Mouse (Mus musculus): Measurements from ENCODE around the gene Cep250.
A peak's percentile ranks its signal among the peaks of the same experiment; 100 is the strongest.

The Cep250 gene

GRCm38 (mm10) chr2:155962991-155963390, 6.7 kb downstream of the Cep250 start:
- DNase-seq (ENCODE audit: low spot score in 2 of 2) = no peak

- DNase-seq (ENCODE audit: low spot score in 2 of 2) = no peak
These were observed 17.1 kb downstream of the Cep250 start for GRCm38 (mm10) chr2:155973348-155973747.

GRCm38 (mm10) chr2:155974087-155974731, 18.0 kb downstream of the Cep250 start:
- no peak for DNase-seq (ENCODE audit: low spot score in 2 of 2)

- no peak for DNase-seq (ENCODE audit: low spot score in 2 of 2)
These were observed 23.2 kb downstream of the Cep250 start for GRCm38 (mm10) chr2:155979328-155979991.

GRCm38 (mm10) chr2:155985776-155986175, 29.5 kb downstream of the Cep250 start:
- no peak for DNase-seq (ENCODE audit: low spot score in 2 of 2)

- DNase-seq (ENCODE audit: low spot score in 2 of 2) = no peak
These were observed 30.9 kb downstream of the Cep250 start for GRCm38 (mm10) chr2:155987131-155987530.

- DNase-seq (ENCODE audit: low spot score in 2 of 2) = no peak
These were observed 32.8 kb downstream of the Cep250 start for GRCm38 (mm10) chr2:155989085-155989484.

GRCm38 (mm10) chr2:155991151-155991550, 34.9 kb downstream of the Cep250 start:
- DNase-seq (ENCODE audit: low spot score in 2 of 2) = no peak

- DNase-seq (ENCODE audit: low spot score in 2 of 2) = peak; percentile 42 to 52
These were observed 35.6 kb downstream of the Cep250 start for GRCm38 (mm10) chr2:155991863-155992321.

- no peak for DNase-seq (ENCODE audit: low spot score in 2 of 2)
These were observed 49.1 kb downstream of the Cep250 start for GRCm38 (mm10) chr2:156005393-156005792.

GRCm38 (mm10) chr2:156007888-156008532, 51.8 kb downstream of the Cep250 start, which contains the start of the genes 6430550D23Rik and Ergic3:
6430550D23Rik (minus strand) TSS chr2:156007977.
Ergic3 (plus strand) TSS chr2:156008045.
- peak; percentile 94 to 96 for DNase-seq (ENCODE audit: low spot score in 2 of 2)

GRCm38 (mm10) chr2:156018106-156018505, 61.8 kb downstream of the Cep250 start:
- no peak for DNase-seq (ENCODE audit: low spot score in 2 of 2)

GRCm38 (mm10) chr2:156021219-156021618, 65.0 kb downstream of the Cep250 start:
- no peak for DNase-seq (ENCODE audit: low spot score in 2 of 2)

GRCm38 (mm10) chr2:156021765-156022164, 65.5 kb downstream of the Cep250 start:
- DNase-seq (ENCODE audit: low spot score in 2 of 2) = no peak

GRCm38 (mm10) chr2:156025482-156025881, 69.2 kb downstream of the Cep250 start:
- DNase-seq (ENCODE audit: low spot score in 2 of 2) = no peak

- no peak for DNase-seq (ENCODE audit: low spot score in 2 of 2)
These were observed 83.1 kb downstream of the Cep250 start for GRCm38 (mm10) chr2:156039390-156039789.

- DNase-seq (ENCODE audit: low spot score in 2 of 2) = no peak
These were observed 86.6 kb downstream of the Cep250 start for GRCm38 (mm10) chr2:156042903-156043302.

GRCm38 (mm10) chr2:156047929-156048328, 91.7 kb downstream of the Cep250 start:
- no peak for DNase-seq (ENCODE audit: low spot score in 2 of 2)
